Mouse (Mus musculus) lung, embryonic 14.5 days (tissue): ENCODE measurements around the gene Rab37. TPM values are rescaled to one million over a fixed set of nuclear protein-coding genes. Genes with fewer than 3 reads are reported as not detected.

Source experiments
- ATAC-seq: fragments of 200-750 bp; cut with Nextera tagmentation; 2 replicates; pipeline ENCODE4 v1.8.0; 2017; ENCODE audit warnings: mild to moderate bottlenecking, moderate TSS enrichment, moderate library complexity; ENCODE audit not compliant: insufficient read depth
- DNase-seq: peaks from one replicate; pipeline ENCODE4 v3.0.0-alpha.2; 2015
- H3K27ac ChIP-seq: fragments of 300-500 bp; sonication (generic); 2 replicates; pipeline ENCODE4 v1.5.1; 2014; ENCODE audit warnings: low read depth, mild to moderate bottlenecking, moderate library complexity
- H3K27me3 ChIP-seq: fragments of 300-500 bp; sonication (generic); 2 replicates; pipeline ENCODE4 v1.6.1; 2014; ENCODE audit warnings: low read length, control low read depth; ENCODE audit not compliant: insufficient read depth
- H3K36me3 ChIP-seq: fragments of 300-500 bp; sonication (generic); 2 replicates; pipeline ENCODE4 v1.6.1; 2014; ENCODE audit warnings: control low read depth; ENCODE audit not compliant: insufficient read depth
- H3K4me1 ChIP-seq: fragments of 300-500 bp; sonication (generic); 2 replicates; pipeline ENCODE4 v1.6.1; 2014; ENCODE audit warnings: antibody characterized with exemption, control low read depth; ENCODE audit not compliant: insufficient read depth
- H3K4me2 ChIP-seq: fragments of 300-500 bp; sonication (generic); 2 replicates; pipeline ENCODE4 v1.6.1; 2014; ENCODE audit warnings: mild to moderate bottlenecking
- H3K4me3 ChIP-seq: fragments of 300-500 bp; sonication (generic); 2 replicates; pipeline ENCODE4 v1.5.1; 2014; ENCODE audit warnings: low read depth, low read length
- H3K9ac ChIP-seq: fragments of 300-500 bp; sonication (generic); 2 replicates; pipeline ENCODE4 v1.6.1; 2014
- H3K9me3 ChIP-seq: fragments of 300-500 bp; sonication (generic); 2 replicates; pipeline ENCODE4 v1.6.1; 2016; ENCODE audit warnings: low read depth, low read length, control low read depth
- CTCF ChIP-seq: IDR thresholded peaks from 2 replicates; pipeline ENCODE4 v1.5.1; 2016; ENCODE audit warnings: antibody characterized with exemption, low read depth
- WGBS: fragments of 180-500 bp; shearing (Covaris S2); extraction: QIAGEN DNeasy Blood & Tissue Kit; methylation state at CpG from one replicate; pipeline ENCODE4 v1.1.7; 2014; 5-methylcytosine and 5-hydroxymethylcytosine counted together
- polyA plus RNA-seq: library from polyadenylated mRNA; unstranded; fragments of >200 nt; fragmentation: Nextera tagmentation; extraction: Ambion mirVana; gene quantifications from 2 replicates; pipeline ENCODE4 v1.2.1, GENCODE M21; 2014

The Rab37 gene
- polyA plus RNA-seq, 1 experiment from 2014 or later, result 0.55 TPM

DNA sequence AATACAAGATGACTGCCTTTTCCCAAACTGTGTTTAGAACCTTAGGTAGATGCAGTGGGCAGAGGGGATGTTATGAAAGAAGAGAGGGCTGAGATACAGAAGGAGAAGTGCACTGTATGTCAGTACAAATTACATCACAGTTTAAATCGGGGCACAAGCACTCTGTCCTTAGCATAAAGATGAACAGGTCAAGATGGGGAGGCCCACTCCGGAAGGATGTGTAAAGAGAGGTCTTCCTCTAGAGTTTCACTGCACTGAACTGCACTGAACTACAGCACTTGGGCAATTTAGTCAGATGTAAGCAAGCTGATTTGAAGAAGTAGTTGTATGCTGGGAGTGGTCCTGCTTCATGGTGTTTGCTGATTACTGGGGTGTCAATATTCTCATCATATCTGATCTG lies 31.4 kb upstream of the Rab37 start:
- Histone ChIP-seq H3K4me2 (no peak overlapping the region), H3K4me3 (no peak overlapping the region), H3K27me3 (no peaks in the 10 kb centered on the region), H3K36me3 (no peaks in the 10 kb centered on the region), H3K9ac (no peak overlapping the region), H3K27ac (no peak overlapping the region), H3K4me1 (no peaks in the 10 kb centered on the region), H3K9me3 (no peaks in the 10 kb centered on the region)
- no peak for ATAC-seq
- no peak for DNase-seq
- 71% methylated on average over 2 of the region's 2 CpGs for WGBS
- no peak for TF ChIP-seq CTCF

DNA sequence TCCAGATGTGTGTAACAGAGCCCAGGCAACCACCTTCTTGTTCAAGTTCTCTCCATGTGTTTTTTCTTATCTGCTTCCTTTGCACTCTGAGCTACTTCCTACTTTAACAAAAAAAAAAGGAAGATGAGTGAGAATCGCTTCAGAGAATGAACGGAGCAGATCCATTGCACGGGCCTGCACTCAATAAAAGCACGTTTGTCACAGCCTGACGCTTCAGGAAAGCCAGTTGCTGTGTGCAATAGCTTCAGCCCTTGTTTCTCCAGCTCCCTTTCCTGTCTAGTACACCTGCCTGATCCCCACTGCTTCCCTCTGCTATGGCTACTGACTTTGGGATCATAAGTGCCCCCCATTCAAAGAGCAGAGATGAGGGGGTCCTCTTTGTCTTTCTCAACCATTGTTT lies 29.2 kb upstream of the Rab37 start, which contains the start of gene Cd300e:
Gene Cd300e (minus strand): TSS at position 101 of the 400 bp plus-strand sequence.
- H3K27ac ChIP-seq, result no peak within 1 kb of the TSS
- no peaks in the 10 kb centered on the region for H3K36me3 ChIP-seq
- ATAC-seq (no peak), DNase-seq (no peak)
- WGBS, result 34% methylated on average over 5 of the region's 5 CpGs
- no peaks in the 10 kb centered on the region for H3K4me1 ChIP-seq
- no peak within 1 kb of the TSS for H3K9ac ChIP-seq
- no peak for TF ChIP-seq CTCF
- H3K27me3 ChIP-seq, result no peaks in the 10 kb centered on the region
- H3K4me3 ChIP-seq, result no peak within 1 kb of the TSS
- H3K9me3 ChIP-seq, result no peaks in the 10 kb centered on the region
- H3K4me2 ChIP-seq, result no peak within 1 kb of the TSS

- no peaks in the 10 kb centered on the region for H3K36me3 ChIP-seq
- TF ChIP-seq CTCF, result 0 out of 2 replicates have a peak, but pooled peaks have one; percentile 13
- 57% methylated on average over 6 of the region's 6 CpGs for WGBS
Observed at GRCm38 (mm10) chr11:115066768-115067167, 24.5 kb upstream of the Rab37 start.

DNA sequence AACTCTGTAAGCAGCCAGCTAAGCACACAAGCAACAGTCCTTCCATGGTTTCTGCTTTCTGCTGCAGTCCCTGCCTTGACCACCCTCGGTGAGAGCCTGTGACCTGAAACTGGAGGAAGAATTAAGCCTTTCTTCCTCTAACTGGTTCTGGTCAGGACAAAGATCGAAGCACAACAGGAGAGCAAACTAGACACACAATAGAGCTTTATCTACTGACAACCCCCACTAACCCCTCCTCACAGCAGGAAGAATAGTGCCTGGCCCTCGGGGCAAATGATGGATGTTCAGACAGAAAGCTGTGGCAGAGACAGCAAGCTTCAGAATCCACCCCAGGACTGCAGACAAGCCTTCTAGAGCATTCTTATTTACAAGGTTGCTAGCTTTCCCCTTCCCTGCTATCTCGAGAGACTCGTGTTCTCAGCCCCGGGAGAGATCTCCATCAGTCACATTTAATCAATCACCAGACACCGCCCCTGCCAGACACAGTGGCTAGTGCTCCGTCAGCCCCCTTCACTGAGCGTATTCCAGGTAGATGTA lies 20.1 kb upstream of the Rab37 start:
- H3K4me1 ChIP-seq, result peaks cover 5% of the 10 kb centered on the region; the same call in 1 of the 2 replicates
- 4% methylated on average over 9 of the region's 9 CpGs for WGBS
- no peak for TF ChIP-seq CTCF
- no peak for ATAC-seq
- H3K9me3 ChIP-seq, result no peaks in the 10 kb centered on the region
- no peaks in the 10 kb centered on the region for H3K27me3 ChIP-seq
- no peak overlapping the region for H3K27ac ChIP-seq
- no peak for DNase-seq
- H3K9ac ChIP-seq, result no peak overlapping the region
- H3K36me3 ChIP-seq, result no peaks in the 10 kb centered on the region
- H3K4me2 ChIP-seq, result peak overlapping the region; percentile 51
- no peak overlapping the region for H3K4me3 ChIP-seq

More at GRCm38 (mm10) chr11:115066768-115067167, 24.5 kb upstream of the Rab37 start:
- DNase-seq (no peak), ATAC-seq (no peak)
- Histone ChIP-seq H3K27me3 (no peaks in the 10 kb centered on the region), H3K9me3 (no peaks in the 10 kb centered on the region), H3K4me2 (no peak overlapping the region), H3K9ac (no peak overlapping the region), H3K27ac (no peak overlapping the region), H3K4me1 (0 out of 2 replicates have a peak, but pooled peaks cover under 1% of the 10 kb centered on the region), H3K4me3 (no peak overlapping the region)

- peak; percentile 11; the same call in 1 of the 2 replicates for TF ChIP-seq CTCF
- H3K4me1 ChIP-seq, result peaks cover 5% of the 10 kb centered on the region; the same call in 1 of the 2 replicates
- H3K27ac ChIP-seq, result peak overlapping the region; percentile 65
- H3K4me3 ChIP-seq, result no peak overlapping the region
- H3K9me3 ChIP-seq, result no peaks in the 10 kb centered on the region
- no peaks in the 10 kb centered on the region for H3K36me3 ChIP-seq
- ATAC-seq (peak; percentile 80), DNase-seq (peak; percentile 80)
- no peaks in the 10 kb centered on the region for H3K27me3 ChIP-seq
- 4% methylated on average over 14 of the region's 14 CpGs for WGBS
- peak overlapping the region; percentile 51 for H3K4me2 ChIP-seq
- H3K9ac ChIP-seq, result no peak overlapping the region; the same call in 1 of the 2 replicates
Observed at GRCm38 (mm10) chr11:115071631-115072294, 19.5 kb upstream of the Rab37 start.

GRCm38 (mm10) chr11:115073002-115073401 lies 18.2 kb upstream of the Rab37 start:
- H3K27ac ChIP-seq, result no peak overlapping the region
- H3K4me2 ChIP-seq, result no peak overlapping the region
- 64% methylated on average over 5 of the region's 5 CpGs for WGBS
- H3K4me1 ChIP-seq, result peaks cover 5% of the 10 kb centered on the region; the same call in 1 of the 2 replicates
- no peaks in the 10 kb centered on the region for H3K9me3 ChIP-seq
- no peak for TF ChIP-seq CTCF
- DNase-seq (no peak), ATAC-seq (no peak)
- no peak overlapping the region for H3K9ac ChIP-seq
- H3K36me3 ChIP-seq, result no peaks in the 10 kb centered on the region
- no peaks in the 10 kb centered on the region for H3K27me3 ChIP-seq
- no peak overlapping the region for H3K4me3 ChIP-seq

DNA sequence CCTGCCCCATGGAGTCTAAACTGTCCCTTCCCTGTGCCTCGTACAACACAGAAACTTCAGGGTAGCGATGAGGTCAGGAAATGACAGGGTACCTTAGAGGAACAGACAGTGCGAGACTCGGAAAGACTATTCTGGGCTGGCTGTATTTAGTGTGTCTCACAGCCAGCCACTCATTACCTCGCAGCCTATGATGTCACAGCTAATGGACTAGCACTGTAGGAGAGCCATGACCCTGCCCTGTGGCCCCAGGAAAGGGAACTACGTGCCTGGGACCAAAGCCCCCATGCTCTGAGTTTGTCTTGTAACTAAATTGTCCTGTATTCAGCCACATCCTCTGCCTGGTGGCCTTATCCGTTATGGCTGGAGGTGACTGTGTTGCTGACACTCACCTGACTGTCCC lies 15.8 kb upstream of the Rab37 start:
- Histone ChIP-seq H3K36me3 (no peaks in the 10 kb centered on the region), H3K27me3 (no peaks in the 10 kb centered on the region), H3K9me3 (no peaks in the 10 kb centered on the region), H3K4me1 (peaks cover 5% of the 10 kb centered on the region; the same call in 1 of the 2 replicates), H3K9ac (no peak overlapping the region), H3K4me2 (no peak overlapping the region), H3K4me3 (no peak overlapping the region), H3K27ac (no peak overlapping the region)
- no peak for TF ChIP-seq CTCF
- ATAC-seq (no peak), DNase-seq (no peak)
- 42% methylated on average over 7 of the region's 7 CpGs for WGBS
